Mouse (Mus musculus): ENCODE measurements around the gene Rps27.

GRCm38 (mm10) chr3:90208662-90209061 lies 4.8 kb downstream of the Rps27 start:
- no peak for TF ChIP-seq CTCF (IDR thresholded peaks at IDR 0.05; ENCODE audit: low read depth, low read length)
- no peak for TF ChIP-seq POLR2A (IDR thresholded peaks at IDR 0.05; ENCODE audit: insufficient read depth, low read length)
